Mouse (Mus musculus) left cerebral cortex, postnatal 10 days (tissue): ENCODE measurements at regions not wholly inside any gene's neighbourhood (a gene's known extent, or its start where the extent isn't known, plus 50 kb on each side); places are given as distances from the start of the nearest gene placed in this dataset.

ENCODE experiments used
- DNase-seq, 2 experiments: peaks; one replicate each; pipeline ENCODE4 v3.0.0; 2021 to 2022; ENCODE audit warnings: low spot score in 2 of 2, mixed read lengths in 1 of 2; ENCODE audit errors: extremely low spot score in 1 of 2
- intact Hi-C: fragments of 180-260 bp; cut with DNase I; formaldehyde crosslinking; loops from one replicate; pipeline ENCODE4 v1.15.1; 2025

DNA sequence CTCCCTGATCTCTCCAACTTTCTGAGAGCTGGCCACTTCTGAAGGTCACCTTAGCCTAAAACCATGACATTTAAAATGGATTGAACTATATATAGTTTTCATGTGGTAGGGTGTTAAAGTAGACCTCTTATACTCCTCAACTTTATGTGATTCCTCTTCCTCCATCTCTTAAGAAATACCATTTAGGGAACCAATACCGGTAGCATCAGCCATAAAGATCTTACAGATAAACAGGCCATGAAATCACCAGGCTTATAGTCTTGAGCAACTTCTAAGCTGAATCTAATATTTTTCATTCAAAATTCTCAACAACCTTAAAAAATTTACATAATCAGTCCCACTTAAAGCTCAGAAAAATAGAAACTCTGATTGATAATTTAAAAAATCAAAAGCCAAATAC, 56.2 kb downstream of the Rpl36a-ps1 start:
- intact Hi-C loops, result no loop called here
- DNase-seq, result no peak

DNA sequence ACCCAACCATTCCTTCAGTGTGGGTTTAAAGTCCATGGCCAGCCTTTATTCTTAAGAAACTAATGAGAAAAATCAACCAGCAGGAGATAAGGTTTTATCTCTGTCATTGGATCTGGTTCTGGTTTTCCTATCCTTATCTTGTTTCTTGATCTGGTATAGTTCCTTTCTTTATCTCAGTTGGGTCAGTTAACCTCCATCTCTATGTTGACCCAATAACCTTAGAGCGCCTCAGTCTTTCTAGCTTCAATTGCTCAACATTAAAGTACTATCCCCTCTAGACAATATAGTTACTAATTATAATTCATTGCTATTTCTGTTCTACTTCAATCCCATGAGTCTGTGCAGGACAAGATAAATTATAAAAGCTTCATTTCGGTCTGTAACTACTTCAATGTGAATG, 56.7 kb downstream of the Rpl36a-ps1 start:
- intact Hi-C loops, result no loop called here
- DNase-seq, result no peak

DNA sequence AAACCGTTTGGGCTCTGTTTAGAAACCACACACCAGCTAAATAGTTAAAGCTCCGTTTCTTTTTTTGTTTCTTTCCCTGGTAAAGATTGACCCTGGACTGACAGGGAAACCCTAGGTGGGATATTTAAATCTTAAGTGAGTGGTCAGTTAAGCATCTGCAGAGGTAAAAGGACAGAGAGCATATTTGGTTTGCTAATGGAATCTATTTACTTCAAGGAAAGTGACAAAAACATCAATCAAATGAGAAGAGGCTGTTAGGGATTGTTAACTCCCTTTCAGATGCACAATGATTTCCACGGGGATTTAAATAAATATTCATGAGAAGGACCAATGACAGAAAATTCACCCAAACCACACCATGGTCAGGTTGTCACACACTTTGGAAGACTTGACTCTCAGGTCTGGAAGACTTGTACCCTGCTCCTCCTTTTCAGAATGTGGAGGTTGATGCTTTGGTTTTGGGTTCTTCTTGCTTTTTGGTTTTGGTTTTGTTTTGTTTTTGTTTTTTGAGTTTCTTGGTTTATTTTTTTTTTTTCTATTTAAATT, 60.7 kb downstream of the Rpl36a-ps1 start:
- intact Hi-C loops, result no loop called here
- DNase-seq, result no peak

DNA sequence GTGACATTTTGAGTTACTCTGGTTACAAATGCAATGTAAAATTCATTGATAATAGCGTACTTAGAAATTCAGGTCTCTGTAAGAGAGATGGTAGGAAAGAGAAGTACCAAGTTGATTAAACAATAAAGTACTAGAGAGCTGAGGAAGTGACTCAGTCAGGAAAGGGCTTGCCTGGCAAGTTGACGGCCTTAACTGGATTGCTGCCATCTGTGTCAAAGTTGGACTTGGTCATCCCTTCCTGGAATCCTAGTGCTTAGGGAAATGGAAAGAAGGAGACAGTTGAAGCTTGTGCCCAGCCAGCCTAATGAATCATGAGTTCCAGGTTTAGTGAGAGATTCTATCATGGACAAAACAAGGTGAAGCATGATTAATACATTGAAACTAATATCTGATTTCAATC, 64.8 kb downstream of the Rpl36a-ps1 start:
- intact Hi-C loops, result no loop called here
- DNase-seq, result peak in 1 of 2 experiments; percentile 18

DNA sequence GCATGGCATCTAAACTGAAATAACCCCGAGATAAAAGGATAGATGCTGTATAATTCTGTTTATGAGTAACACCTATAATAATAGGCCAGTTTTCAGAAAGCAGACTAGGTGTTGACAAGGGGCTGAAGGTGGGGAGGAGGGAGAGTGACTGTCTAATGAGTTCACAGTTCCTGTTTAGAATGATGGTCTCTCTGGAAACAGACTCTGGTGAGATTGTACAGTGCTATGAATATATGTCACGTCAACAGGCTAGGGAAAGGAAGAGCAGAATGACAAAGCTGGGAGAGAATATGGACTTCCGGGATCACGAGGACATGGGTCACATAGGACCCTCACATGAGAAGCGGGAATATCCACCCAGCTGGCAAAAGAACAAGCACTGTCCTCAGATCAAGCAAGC, 85.9 kb downstream of the Rpl36a-ps1 start:
- intact Hi-C loops, result no loop called here
- no peak for DNase-seq

DNA sequence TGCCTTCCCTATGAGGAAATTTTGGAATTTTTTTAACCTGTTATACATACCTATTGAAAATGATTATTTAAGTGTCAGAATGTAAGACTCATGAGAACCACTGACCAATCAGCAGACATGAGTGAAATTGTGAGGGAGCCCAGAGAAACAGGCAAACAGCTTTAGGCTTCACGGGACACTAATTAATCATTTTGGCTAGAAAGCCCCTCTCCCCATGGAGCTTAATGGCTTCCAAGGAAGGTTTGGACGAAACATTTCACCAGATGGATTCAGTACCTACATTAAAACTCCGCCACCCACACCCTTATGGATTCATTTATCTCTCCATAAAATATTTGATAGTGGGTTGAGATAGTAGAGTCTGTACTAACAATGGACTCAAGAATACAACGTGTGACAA, 95.2 kb downstream of the Rpl36a-ps1 start:
- DNase-seq, result no peak
- intact Hi-C loops, result no loop called here

DNA sequence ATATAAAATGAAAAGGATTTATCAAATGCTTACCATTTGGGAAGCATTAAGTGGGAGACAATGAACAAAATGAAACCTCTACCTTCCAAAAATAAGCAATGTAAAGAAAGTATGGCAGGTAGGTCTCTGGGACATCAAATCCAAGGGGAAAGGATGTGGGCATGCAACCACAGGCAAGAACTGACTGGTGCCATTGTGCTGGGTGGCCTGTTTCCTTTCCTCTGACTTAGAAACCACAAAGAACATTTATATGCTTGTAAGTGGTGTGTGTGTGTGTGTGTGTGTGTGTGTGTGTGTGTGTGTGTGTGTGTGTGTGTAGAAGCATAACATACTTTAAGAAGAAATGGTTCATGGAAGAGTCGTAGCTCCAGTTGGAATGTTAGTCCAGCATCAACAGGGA, 96.7 kb downstream of the Rpl36a-ps1 start:
- intact Hi-C loops, result no loop called here
- no peak for DNase-seq

DNA sequence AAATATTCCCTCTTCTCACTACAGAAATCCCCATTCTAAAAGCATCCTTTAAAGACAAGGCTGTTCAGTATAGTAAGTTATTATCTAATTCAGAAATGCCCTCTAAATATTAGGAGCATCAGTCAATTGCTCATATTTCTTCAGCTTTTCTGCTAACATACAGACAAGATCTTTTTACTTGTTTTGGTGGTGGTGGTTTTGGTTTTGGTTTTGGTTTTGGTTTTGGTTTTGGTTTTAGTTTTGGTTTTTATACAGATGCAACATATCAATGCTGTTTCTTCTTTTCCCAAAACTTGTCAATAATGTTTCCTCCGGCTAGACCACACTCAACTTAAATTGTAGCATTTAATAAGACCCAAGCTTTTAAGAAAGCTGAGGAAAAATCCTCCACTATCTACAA, 98.2 kb downstream of the Rpl36a-ps1 start:
- intact Hi-C loops, result no loop called here
- DNase-seq, result no peak

DNA sequence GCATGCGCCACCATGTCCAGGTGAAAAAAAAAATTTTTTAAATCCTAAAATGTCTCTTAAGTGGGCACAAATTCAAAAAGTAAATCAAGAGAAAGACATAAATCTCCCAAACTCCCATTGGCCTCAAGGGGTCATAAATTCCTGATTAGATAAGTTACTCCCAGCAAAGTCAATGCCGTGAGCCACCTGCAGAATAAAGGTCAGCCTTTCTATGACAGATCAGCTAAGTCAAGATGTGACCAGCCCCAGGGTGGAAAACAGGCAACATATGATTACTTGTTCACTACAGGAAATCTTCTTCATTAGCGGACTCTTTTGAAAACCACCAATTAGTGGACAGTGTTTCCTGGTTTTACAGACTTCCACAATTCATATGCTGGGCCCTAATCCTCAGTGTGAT, 101.4 kb downstream of the Rpl36a-ps1 start:
- intact Hi-C loops, result no loop called here
- no peak for DNase-seq

DNA sequence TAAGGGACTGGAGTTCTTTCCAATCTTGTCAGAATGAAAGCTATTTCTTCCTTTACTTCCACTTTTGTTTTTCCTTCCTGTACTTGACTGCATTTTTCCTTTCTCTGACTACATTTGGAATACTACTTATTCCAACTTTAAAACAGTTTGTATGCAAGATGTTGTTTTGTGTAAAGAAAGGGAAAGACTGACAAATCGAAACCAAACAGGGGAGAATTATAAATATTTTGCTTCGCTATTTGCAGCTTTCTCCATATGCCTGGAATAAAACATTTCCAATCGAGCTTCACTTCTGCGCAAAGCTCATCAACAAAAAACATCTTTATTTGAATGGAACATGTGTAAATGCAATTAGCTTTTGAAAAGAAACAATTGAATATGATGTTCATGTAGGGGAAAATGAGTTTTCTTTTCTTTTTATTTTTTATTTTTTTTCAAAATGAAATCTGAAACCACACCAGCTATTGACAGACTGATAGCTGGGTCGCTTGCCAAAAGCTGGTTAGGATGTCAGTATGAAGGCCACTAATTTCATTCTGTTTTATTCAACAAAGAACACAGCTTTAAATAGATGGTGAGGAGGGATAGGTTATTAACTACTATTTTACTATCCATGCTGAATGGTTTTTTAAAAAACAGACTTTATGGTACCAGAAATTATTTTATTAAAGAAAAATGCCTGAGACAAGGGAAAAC, 102.7 kb downstream of the Rpl36a-ps1 start:
- DNase-seq, result no peak

DNA sequence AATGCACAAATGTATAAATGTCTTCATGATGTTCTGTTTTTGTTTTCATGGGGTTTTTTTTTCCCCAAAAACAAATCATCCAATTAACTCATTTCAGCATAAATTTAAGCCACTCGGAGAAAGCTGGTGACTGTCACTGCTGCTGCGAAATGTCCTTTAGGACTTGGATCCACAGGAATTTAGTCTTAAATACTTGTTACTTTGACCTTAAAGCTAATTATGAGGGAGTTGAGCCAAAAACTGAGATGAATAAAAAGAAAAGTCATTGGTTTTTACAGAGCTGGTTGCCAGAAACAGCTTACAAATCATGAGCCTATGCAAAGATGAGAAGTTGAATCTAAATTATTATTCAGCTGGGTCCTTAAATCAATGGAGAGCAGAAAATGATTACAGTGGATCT, 106.5 kb downstream of the Rpl36a-ps1 start:
- intact Hi-C loops, result no loop called here
- no peak for DNase-seq

More for the DNA sequence above, 102.7 kb downstream of the Rpl36a-ps1 start:
- intact Hi-C loops, result no loop called here

DNA sequence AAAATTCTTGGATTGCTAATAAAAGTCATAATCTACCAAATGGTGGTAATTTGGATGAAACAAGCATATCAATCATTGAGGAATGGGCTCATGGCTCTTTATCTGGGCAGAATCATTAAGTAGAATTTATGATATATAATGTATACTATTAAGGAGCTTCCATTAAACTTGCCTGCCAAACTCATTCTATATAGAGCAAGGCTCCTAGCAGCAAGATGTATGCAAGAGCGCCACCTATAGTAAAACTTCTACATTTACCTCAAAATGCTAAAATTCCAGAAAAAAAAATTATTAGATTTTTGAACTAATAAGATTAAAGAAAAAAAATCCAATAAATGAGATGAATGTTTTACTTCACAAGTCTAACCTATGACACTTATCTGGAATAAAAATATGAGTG, 107.1 kb downstream of the Rpl36a-ps1 start:
- intact Hi-C loops, result no loop called here
- no peak for DNase-seq

DNA sequence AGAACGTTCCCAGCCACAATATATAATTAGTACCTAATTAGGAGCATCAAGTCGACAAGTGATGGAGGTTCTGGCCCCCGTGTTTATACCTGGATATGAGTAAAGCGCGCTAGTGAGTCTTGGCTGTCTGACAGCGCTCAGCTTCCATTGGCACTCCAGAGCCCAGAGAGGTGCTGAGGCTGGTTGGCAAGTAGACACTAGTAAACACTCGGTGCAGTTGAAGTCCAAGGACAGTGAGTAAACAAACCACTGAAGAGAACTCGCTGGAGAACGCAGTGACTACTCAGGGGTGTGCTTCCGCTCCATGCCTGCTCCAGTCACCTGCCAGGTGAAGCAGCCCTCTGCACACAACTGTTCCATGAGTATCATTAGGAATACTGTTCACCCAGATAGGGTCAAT, 111.5 kb downstream of the Rpl36a-ps1 start:
- no peak for DNase-seq
- intact Hi-C loops, result no loop called here

DNA sequence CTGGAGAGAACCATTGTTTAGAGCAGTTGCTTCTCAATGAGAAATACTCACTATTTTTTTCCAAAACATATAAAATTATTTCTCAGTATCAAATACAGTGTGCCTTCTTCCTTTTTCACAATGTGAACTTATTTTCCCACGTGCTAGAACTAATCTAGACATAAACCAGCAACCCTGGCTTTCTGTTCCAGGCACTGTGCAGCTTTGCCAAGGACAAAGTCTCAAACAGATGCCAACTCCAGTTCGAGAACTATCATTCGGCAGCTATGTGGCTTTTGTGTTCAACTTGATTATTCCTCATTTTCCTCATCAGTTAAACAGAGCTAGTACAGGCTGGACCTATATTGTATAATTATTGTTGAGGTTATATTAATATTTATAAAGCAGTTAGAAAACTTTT, 116.2 kb downstream of the Rpl36a-ps1 start:
- DNase-seq, result no peak
- intact Hi-C loops, result no loop called here

DNA sequence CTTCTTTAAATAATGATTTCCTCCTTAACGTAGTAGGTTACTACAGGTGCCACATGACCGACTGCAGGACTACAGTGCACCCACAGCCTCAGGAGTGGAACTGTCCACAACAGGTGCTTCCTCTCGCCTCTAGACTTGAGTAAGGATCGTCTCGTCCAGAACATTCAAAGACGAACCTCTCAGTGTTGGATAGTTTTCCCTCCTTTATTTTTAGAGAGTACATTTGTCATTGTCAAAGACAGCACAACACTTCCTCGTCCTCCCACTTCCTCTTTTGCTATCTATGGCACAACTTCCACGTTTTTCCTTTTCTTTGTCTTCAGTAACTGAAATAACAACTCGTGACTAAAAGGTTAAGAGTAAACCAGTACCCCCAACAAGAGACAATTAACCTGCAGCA, 120.7 kb downstream of the Rpl36a-ps1 start:
- intact Hi-C loops, result no loop called here
- no peak for DNase-seq

DNA sequence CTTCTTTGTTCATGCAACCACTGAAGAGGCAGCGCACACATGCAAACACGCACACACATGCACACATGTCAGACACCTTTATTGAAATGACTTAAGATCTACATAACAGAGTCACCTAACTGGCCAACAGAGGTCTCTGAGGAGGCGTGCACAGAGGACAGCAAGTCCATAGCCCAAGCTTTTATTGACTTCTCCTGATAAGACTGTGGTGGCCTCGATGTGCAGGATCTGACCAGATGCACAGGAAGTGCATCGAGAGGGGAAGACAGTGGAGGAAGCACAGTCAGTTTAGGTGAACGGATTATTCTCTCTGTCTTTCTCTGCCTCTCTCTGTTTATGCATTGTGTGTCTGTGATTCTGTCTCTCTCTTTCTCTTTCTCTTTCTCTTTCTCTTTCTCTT, 124.2 kb downstream of the Rpl36a-ps1 start:
- no peak for DNase-seq
- intact Hi-C loops, result no loop called here

DNA sequence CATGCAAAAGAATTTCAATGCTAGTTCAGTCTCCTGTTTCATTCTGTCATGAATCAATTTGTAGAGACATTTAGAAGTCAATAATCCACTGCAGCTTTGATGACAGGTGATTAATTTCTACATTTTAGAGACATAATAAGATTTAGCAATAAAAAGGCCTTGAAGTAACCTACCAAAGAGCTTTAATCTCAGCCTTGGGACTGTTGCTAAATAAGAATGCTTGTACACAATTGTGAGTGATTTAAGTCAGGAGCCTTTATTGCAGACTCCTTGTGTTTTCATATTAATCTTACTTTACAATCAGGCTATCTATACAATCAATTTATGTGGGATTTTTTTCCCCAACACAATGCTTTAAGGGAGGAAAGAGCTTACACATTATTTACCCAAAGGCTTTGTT, 127.2 kb downstream of the Rpl36a-ps1 start:
- intact Hi-C loops, result no loop called here

DNA sequence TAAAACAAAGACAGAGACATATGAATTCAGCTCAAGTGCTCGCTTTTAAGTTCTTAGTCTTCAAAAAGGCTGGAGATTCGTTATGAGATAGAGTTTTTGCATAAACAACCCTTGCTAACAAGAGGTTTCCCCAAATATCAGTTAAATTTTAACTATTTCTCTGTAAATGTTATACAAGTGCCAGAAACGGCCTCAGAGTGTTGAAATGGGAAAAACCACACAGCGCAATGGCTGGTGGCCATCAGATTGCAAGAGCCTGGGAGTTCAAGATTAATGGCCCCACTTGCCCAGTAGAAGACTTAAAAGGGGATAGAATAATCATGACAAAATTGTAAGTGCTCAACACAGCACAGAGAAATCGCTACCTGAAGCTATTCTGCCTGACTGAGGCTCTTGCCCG, 130.1 kb downstream of the Rpl36a-ps1 start:
- no peak for DNase-seq
- intact Hi-C loops, result no loop called here

More for the DNA sequence above, 127.2 kb downstream of the Rpl36a-ps1 start:
- DNase-seq, result no peak

DNA sequence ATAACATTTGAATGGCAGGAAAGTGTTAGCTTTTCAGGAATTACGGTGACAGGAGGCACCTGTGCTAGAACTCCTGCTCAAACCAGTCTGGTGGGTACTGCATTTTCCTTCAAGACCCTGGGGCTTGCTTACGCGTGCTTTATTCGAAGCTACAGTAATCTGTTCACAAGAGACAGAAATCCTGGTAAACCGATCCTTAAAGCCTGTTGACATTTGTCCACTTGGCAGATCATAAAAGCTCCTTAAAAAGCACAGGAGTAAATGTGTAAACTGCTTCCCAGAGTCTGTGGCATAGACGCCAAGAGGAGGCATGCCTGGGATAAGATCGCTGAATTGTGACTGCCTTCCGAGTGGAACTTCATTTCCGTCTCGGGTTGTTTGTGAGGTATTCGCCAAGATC, 130.5 kb downstream of the Rpl36a-ps1 start:
- no peak for DNase-seq
- intact Hi-C loops, result no loop called here

DNA sequence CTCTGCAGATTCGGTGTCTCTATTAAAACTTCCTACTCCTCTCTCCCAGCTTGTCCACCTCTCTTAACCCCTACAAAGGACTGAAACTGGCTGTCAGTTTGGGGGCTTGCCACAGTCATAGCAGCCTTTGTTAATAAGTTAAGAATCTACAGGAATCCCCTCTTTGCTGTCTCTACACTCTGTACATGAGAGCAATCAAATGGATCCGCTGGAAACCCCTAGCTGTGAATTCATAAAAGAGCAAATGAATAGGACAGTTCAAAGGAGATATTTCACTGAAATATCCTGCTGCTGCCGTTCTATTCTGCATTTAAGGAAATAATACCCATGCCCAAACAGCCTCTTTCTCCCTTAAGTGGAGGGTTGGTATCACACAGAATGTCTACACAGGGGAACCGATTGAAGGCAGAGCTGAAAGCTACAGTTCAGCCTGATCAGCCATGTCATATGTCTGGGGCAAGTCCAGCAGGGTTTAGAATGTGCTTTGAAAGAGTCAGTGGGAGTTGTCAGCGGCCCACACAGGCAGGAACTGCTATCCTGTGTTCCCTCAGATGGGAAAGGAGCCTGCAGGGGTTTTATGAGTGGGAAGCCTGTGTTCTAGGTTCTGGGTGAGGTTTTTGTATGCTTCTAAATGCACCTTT, 131.9 kb downstream of the Rpl36a-ps1 start:
- DNase-seq, result no peak
- intact Hi-C loops, result no loop called here

DNA sequence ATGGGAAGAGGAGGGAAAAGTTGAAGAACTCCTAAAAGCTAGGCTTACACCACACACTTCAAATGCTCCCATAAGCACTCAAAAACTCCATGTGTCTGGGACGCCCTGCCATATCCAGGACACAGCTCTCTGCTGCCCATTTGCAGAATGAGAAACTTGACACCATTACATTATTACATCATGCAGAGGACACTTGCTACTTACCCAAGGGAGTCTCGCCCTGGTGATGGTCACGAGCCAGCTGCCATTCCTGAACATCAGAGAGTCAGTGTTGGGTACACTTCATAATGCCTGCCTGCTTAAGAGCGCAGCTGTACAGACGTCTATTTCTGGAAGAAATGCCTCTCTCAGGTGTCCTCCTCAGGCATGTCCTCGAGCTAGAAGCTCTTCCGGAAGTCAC, 135.3 kb downstream of the Rpl36a-ps1 start:
- intact Hi-C loops, result no loop called here

More for the DNA sequence above, 135.3 kb downstream of the Rpl36a-ps1 start:
- no peak for DNase-seq
